Mouse (Mus musculus): ENCODE measurements around the gene BC035947.

DNA sequence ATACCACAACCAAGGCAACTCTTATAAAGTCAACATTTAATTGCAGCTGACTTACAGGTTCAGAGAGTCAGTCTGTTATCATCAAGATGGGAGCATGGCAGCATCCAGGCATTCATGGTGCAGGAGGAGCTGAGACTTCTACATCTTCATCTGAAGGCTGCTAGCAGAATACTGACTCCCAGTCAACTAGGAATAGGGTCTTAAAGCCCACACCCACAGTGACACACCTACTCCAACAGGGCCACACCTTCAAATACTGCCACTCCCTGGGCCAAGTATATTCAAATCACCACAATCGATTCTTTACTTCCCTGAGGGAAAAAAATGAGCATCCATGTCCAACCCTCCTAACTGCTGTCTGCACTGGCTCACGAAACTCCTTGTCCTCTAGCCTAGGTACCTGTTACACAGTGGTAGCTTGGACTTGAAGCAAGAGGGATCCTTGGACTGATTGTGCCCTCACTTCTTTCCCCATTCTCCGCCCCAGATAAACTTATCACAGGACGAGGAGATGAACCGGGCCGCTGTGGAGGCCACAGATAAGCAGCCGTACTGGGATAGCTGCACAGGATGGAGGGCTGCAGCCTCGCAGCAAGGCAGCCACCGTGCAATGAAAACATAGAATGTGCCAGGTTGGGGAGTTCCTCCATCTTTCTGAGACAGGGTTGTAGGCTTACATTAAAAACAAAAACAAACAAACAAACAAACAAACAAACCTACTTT is 22.6 kb upstream of the BC035947 start:
- TF ChIP-seq CTCF (IDR thresholded peaks at IDR 0.05; ENCODE audit: insufficient read depth, low read length) (no peak), POLR2A (IDR thresholded peaks at IDR 0.05; ENCODE audit: borderline replicate concordance, extremely low read depth, low read depth, low read length) (no peak)
